Mouse (Mus musculus): ENCODE measurements around the gene Gadd45a. TPM values are rescaled to one million over a fixed set of nuclear protein-coding genes. Genes with fewer than 3 reads are reported as not detected.

Gadd45a gene
- polyA plus RNA-seq, 1 experiment: 381 TPM

GRCm38 (mm10) chr6:67045424-67045823 is 8.2 kb upstream of the Gadd45a start:
- Histone ChIP-seq H3ac (ENCODE audit: control insufficient read depth, insufficient read length) (no peak overlapping the region), H3K79me2 (ENCODE audit: control insufficient read depth, insufficient read depth) (no peaks in the 10 kb centered on the region), H3K27me3 (ENCODE audit: control insufficient read depth, insufficient read depth, insufficient read length) (no peaks in the 10 kb centered on the region), H3K4me2 (ENCODE audit: low read depth) (no peak overlapping the region), H3K36me3 (ENCODE audit: control insufficient read depth, insufficient read depth) (no peaks in the 10 kb centered on the region), H3K4me3 (no peak overlapping the region)
- TF ChIP-seq MYOG (IDR thresholded peaks at IDR 0.05; ENCODE audit: control insufficient read depth in 1 of 3, insufficient read depth in 1 of 3, insufficient read length in 2 of 3, low read depth in 2 of 3) (no peak), USF1 (IDR thresholded peaks at IDR 0.05; ENCODE audit: low read depth) (no peak), E2F4 (IDR thresholded peaks at IDR 0.05; ENCODE audit: insufficient read depth) (no peak), TCF3 (IDR thresholded peaks at IDR 0.05; ENCODE audit: insufficient read length, low read depth) (no peak)

GRCm38 (mm10) chr6:67040904-67041410 is 3.7 kb upstream of the Gadd45a start:
- no peaks in the 10 kb centered on the region for H3K27me3 ChIP-seq (ENCODE audit: control insufficient read depth, insufficient read depth, insufficient read length)

DNA sequence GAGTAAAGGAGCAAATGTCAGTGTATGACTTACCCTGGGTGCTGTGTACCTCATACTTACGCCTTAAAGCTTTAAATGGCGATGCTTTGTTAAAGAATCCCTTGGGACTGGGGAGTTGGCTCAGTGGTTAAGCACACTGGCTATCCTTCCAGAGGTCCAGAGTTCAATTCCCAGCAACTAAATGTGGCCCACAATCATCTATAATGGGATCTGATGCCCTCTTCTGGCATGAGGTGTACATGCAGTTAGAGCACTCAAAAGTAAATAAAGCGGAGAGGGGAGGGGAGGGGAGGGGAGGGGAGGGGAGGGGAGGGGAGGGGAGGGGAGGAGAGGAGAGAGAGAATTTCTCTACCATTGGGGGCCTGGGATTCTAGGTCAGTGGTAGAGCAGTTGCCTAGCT is 1.7 kb upstream of the Gadd45a start:
- Histone ChIP-seq H3K27me3 (ENCODE audit: control insufficient read depth, insufficient read depth, insufficient read length) (no peaks in the 10 kb centered on the region), H3K4me2 (ENCODE audit: low read depth) (no peak overlapping the region), H3K36me3 (ENCODE audit: control insufficient read depth, insufficient read depth) (peaks cover 22% of the 10 kb centered on the region), H3K79me2 (ENCODE audit: control insufficient read depth, insufficient read depth) (peaks cover 23% of the 10 kb centered on the region), H3ac (ENCODE audit: control insufficient read depth, insufficient read length) (no peak overlapping the region), H3K4me3 (no peak overlapping the region)
- no peak for TF ChIP-seq MYOG (IDR thresholded peaks at IDR 0.05; ENCODE audit: control insufficient read depth in 1 of 3, insufficient read depth in 1 of 3, insufficient read length in 2 of 3, low read depth in 2 of 3)
- TF ChIP-seq MAX (IDR thresholded peaks at IDR 0.05; ENCODE audit: low read depth): no peak
- TF ChIP-seq MYOD1 (IDR thresholded peaks at IDR 0.05; ENCODE audit: control insufficient read depth in 1 of 3, insufficient read length in 2 of 3, low read depth in 2 of 3): no peak
- no peak for TF ChIP-seq POLR2AphosphoS2 (IDR thresholded peaks at IDR 0.05; ENCODE audit: insufficient read length, low read depth)
- no peak for TF ChIP-seq POLR2A (IDR thresholded peaks at IDR 0.05; ENCODE audit: insufficient read length, low read depth)
- no peak for TF ChIP-seq CEBPB (IDR thresholded peaks at IDR 0.05; ENCODE audit: insufficient read depth, poor library complexity, severe bottlenecking)
- TF ChIP-seq E2F4 (IDR thresholded peaks at IDR 0.05; ENCODE audit: insufficient read depth): no peak
- TF ChIP-seq TCF12 (IDR thresholded peaks at IDR 0.05; ENCODE audit: insufficient read depth, poor library complexity, severe bottlenecking): no peak
- TF ChIP-seq TCF3 (IDR thresholded peaks at IDR 0.05; ENCODE audit: insufficient read length, low read depth): no peak
- no peak for TF ChIP-seq REST (IDR thresholded peaks at IDR 0.05; ENCODE audit: insufficient read depth, insufficient read length)
- TF ChIP-seq SRF (IDR thresholded peaks at IDR 0.05; ENCODE audit: control insufficient read depth, insufficient read length, low read depth): no peak
- no peak for TF ChIP-seq USF1 (IDR thresholded peaks at IDR 0.05; ENCODE audit: low read depth)

More at GRCm38 (mm10) chr6:67040904-67041410, 3.7 kb upstream of the Gadd45a start:
- Histone ChIP-seq H3K4me2 (ENCODE audit: low read depth) (peak overlapping the region; percentile 35), H3K4me3 (no peak overlapping the region), H3ac (ENCODE audit: control insufficient read depth, insufficient read length) (no peak overlapping the region), H3K79me2 (ENCODE audit: control insufficient read depth, insufficient read depth) (peaks cover 8% of the 10 kb centered on the region), H3K36me3 (ENCODE audit: control insufficient read depth, insufficient read depth) (peaks cover 5% of the 10 kb centered on the region)
- no peak for TF ChIP-seq MYOD1 (IDR thresholded peaks at IDR 0.05; ENCODE audit: control insufficient read depth in 1 of 3, insufficient read length in 2 of 3, low read depth in 2 of 3)
- TF ChIP-seq CEBPB (IDR thresholded peaks at IDR 0.05; ENCODE audit: insufficient read depth, poor library complexity, severe bottlenecking): peak; percentile 94
- no peak for TF ChIP-seq TCF12 (IDR thresholded peaks at IDR 0.05; ENCODE audit: insufficient read depth, poor library complexity, severe bottlenecking)

DNA sequence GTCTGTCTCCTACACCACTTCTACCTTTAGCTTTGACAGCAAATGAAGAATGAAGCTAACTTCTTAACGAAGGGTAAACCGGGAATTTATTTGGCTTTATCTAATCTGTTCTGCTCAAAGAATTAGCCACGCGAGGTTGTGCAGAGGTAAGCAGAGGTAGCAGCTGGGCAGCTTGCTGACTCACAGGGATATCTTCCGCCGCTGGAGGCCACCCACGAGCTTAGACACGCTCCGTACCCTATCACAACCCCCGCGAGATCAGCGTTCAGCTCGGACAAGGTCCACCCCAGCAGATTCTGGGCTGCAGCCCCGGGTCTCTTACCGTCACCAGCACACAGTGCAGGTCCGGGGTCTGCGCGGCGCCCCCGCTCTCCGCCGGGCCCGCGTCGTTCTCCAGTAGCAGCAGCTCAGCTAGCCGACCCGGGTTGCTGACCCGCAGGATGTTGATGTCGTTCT is 873 bp downstream of the Gadd45a start:
- peaks cover 23% of the 10 kb centered on the region for H3K79me2 ChIP-seq (ENCODE audit: control insufficient read depth, insufficient read depth)
- peak overlapping the region; percentile 98 for H3K4me3 ChIP-seq
- no peak for TF ChIP-seq REST (IDR thresholded peaks at IDR 0.05; ENCODE audit: insufficient read depth, insufficient read length)
- TF ChIP-seq E2F4 (IDR thresholded peaks at IDR 0.05; ENCODE audit: insufficient read depth): no peak
- TF ChIP-seq MYOD1 (IDR thresholded peaks at IDR 0.05; ENCODE audit: control insufficient read depth in 1 of 3, insufficient read length in 2 of 3, low read depth in 2 of 3): peak in 2 of 3 experiments; percentile 35 to 70
- no peak for TF ChIP-seq MAX (IDR thresholded peaks at IDR 0.05; ENCODE audit: low read depth)
- peak in 2 of 3 experiments; percentile 17 to 40 for TF ChIP-seq MYOG (IDR thresholded peaks at IDR 0.05; ENCODE audit: control insufficient read depth in 1 of 3, insufficient read depth in 1 of 3, insufficient read length in 2 of 3, low read depth in 2 of 3)
- TF ChIP-seq POLR2A (IDR thresholded peaks at IDR 0.05; ENCODE audit: insufficient read length, low read depth): peak; percentile 20
- TF ChIP-seq POLR2AphosphoS2 (IDR thresholded peaks at IDR 0.05; ENCODE audit: insufficient read length, low read depth): peak; percentile 42
- TF ChIP-seq SRF (IDR thresholded peaks at IDR 0.05; ENCODE audit: control insufficient read depth, insufficient read length, low read depth): no peak
- H3K36me3 ChIP-seq (ENCODE audit: control insufficient read depth, insufficient read depth): peaks cover 22% of the 10 kb centered on the region
- H3K27me3 ChIP-seq (ENCODE audit: control insufficient read depth, insufficient read depth, insufficient read length): no peaks in the 10 kb centered on the region
- H3ac ChIP-seq (ENCODE audit: control insufficient read depth, insufficient read length): peak overlapping the region; percentile 57
- peak overlapping the region; percentile 96 for H3K4me2 ChIP-seq (ENCODE audit: low read depth)

GRCm38 (mm10) chr6:67035388-67036299 is 1.6 kb downstream of the Gadd45a start:
- peak; percentile 91 for TF ChIP-seq POLR2AphosphoS2 (IDR thresholded peaks at IDR 0.05; ENCODE audit: insufficient read length, low read depth)
- no peak for TF ChIP-seq SRF (IDR thresholded peaks at IDR 0.05; ENCODE audit: control insufficient read depth, insufficient read length, low read depth)
- TF ChIP-seq CEBPB (IDR thresholded peaks at IDR 0.05; ENCODE audit: insufficient read depth, poor library complexity, severe bottlenecking): peak; percentile 91
- TF ChIP-seq POLR2A (IDR thresholded peaks at IDR 0.05; ENCODE audit: insufficient read length, low read depth): peak; percentile 60
- peak overlapping the region; percentile 98 for H3K4me3 ChIP-seq
- H3K79me2 ChIP-seq (ENCODE audit: control insufficient read depth, insufficient read depth): peaks cover 23% of the 10 kb centered on the region
- peak overlapping the region; percentile 96 for H3K4me2 ChIP-seq (ENCODE audit: low read depth)
- H3K36me3 ChIP-seq (ENCODE audit: control insufficient read depth, insufficient read depth): peaks cover 22% of the 10 kb centered on the region
- no peaks in the 10 kb centered on the region for H3K27me3 ChIP-seq (ENCODE audit: control insufficient read depth, insufficient read depth, insufficient read length)
- H3ac ChIP-seq (ENCODE audit: control insufficient read depth, insufficient read length): peak overlapping the region; percentile 57

Data from myocyte (in vitro differentiated cells).